Mouse (Mus musculus) hindbrain, embryonic 12.5 days (tissue): ENCODE data around the gene Inpp5d. TPM values are rescaled to one million over a fixed set of nuclear protein-coding genes. Genes with fewer than 3 reads are reported as not detected.
"Not testable (repeated sequence)": the region's sequence is repeated elsewhere in the genome, so short reads cannot be mapped to it uniquely, and the experiment has no call there.

Experiments
- ATAC-seq: fragments of 200-750 bp; cut with Nextera tagmentation; 2 replicates; pipeline ENCODE4 v1.8.0; 2017; ENCODE audit warnings: moderate TSS enrichment; ENCODE audit not compliant: low FRiP score
- H3K27ac ChIP-seq: fragments of 300-500 bp; sonication (generic); 2 replicates; pipeline ENCODE4 v1.5.1; 2016; ENCODE audit warnings: mild to moderate bottlenecking
- H3K27me3 ChIP-seq: fragments of 300-500 bp; sonication (generic); 2 replicates; pipeline ENCODE4 v1.6.1; 2016; ENCODE audit warnings: mild to moderate bottlenecking
- H3K36me3 ChIP-seq: fragments of 300-500 bp; sonication (generic); 2 replicates; pipeline ENCODE4 v1.6.1; 2016; ENCODE audit warnings: mild to moderate bottlenecking
- H3K4me1 ChIP-seq: fragments of 300-500 bp; sonication (generic); 2 replicates; pipeline ENCODE4 v1.6.1; 2016
- H3K4me2 ChIP-seq: fragments of 300-500 bp; sonication (generic); replicated peaks from 2 replicates; pipeline ENCODE4 v1.6.1; 2016; ENCODE audit warnings: mild to moderate bottlenecking
- H3K4me3 ChIP-seq: fragments of 300-500 bp; sonication (generic); 2 replicates; pipeline ENCODE4 v1.5.1; 2016; ENCODE audit warnings: mild to moderate bottlenecking
- H3K9ac ChIP-seq: fragments of 300-500 bp; sonication (generic); 2 replicates; pipeline ENCODE4 v1.6.1; 2016; ENCODE audit warnings: mild to moderate bottlenecking, moderate library complexity
- H3K9me3 ChIP-seq: fragments of 300-500 bp; sonication (generic); replicated peaks from 2 replicates; pipeline ENCODE4 v1.6.1; 2016; ENCODE audit warnings: mild to moderate bottlenecking
- WGBS: fragments of 180-500 bp; shearing (Covaris S2); methylation state at CpG from one replicate; pipeline ENCODE4 v1.1.7; 2016; 5-methylcytosine and 5-hydroxymethylcytosine counted together
- polyA plus RNA-seq: library from polyadenylated mRNA; unstranded; fragments of >200 nt; fragmentation: Nextera tagmentation; extraction: Ambion mirVana; gene quantifications from 2 replicates; pipeline ENCODE4 v1.2.1, GENCODE M21; 2016

Inpp5d gene
- polyA plus RNA-seq, 1 experiment from 2014 or later: 5.5 TPM

DNA sequence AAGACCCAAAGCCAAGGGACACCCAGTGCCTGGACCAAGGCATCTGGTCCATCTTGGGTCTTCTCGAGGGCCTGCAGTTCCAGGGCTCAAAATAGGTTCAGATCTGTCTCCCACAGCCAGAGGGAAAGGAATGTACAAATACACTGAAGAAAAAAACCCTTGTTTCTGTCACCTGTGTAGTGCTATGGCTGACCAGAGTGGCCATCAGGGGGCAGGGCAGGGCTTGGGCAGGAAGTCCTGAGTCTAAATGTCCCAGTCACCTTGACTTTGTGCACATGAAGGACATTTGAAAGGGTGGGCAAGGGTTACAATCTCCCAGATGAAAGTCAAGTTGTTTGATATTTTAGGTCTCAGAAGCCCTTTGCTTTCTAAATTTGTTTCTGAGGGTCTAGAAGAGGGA, 46.9 kb downstream of the Inpp5d start:
- Histone ChIP-seq H3K27me3 (no peaks in the 10 kb centered on the region), H3K4me2 (no peak overlapping the region), H3K4me1 (no peaks in the 10 kb centered on the region), H3K27ac (no peak overlapping the region), H3K4me3 (no peak overlapping the region), H3K36me3 (no peaks in the 10 kb centered on the region), H3K9me3 (0 out of 2 replicates have a peak, but pooled peaks cover 3% of the 10 kb centered on the region), H3K9ac (no peak overlapping the region)
- WGBS: 52% methylated on average over 1 of the region's 1 CpGs
- no peak for ATAC-seq

DNA sequence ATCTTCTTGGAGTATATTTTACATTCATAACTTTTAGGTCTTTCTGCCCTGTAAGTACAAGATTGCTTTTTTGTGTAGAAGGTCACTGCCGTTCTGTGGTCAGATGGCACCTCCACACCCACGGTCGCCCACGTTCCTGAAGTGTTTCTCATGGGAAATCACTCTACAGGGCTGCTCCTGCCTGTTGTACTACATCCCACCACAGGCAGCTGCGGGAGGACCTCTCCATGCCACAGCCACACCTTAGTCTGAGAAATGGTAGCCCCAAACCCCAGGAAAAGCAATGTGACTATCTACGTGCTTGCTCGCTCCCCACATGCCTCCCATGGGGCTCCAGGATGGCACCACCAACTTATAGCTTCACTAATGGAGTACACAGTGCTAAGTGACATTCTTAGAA, 48.2 kb downstream of the Inpp5d start:
- Histone ChIP-seq H3K4me2 (no peak overlapping the region), H3K4me3 (no peak overlapping the region), H3K9ac (no peak overlapping the region), H3K9me3 (0 out of 2 replicates have a peak, but pooled peaks cover 3% of the 10 kb centered on the region), H3K27ac (no peak overlapping the region), H3K36me3 (no peaks in the 10 kb centered on the region), H3K4me1 (no peaks in the 10 kb centered on the region), H3K27me3 (no peaks in the 10 kb centered on the region)
- 86% methylated on average over 7 of the region's 7 CpGs for WGBS
- ATAC-seq: no peak

DNA sequence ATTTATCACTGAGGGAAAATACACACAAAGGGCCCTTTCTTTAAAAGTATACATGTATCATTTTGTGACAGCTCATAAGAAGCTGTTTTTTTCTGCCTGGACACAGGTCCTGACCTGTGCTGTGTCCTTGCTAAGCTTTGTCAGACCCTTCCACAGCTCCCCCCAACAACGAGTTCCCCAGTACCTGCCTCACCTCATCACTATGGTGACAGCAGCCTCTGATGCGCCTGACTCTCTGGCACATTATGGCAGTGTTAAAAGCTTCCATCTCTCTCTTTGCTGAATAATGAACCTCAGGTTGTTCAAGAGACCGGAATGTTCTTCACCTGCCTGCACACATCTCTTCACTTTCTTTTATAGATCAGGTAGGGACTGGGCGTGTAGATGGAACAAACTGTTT, 51.4 kb downstream of the Inpp5d start:
- Histone ChIP-seq H3K4me3 (no peak overlapping the region), H3K4me1 (no peaks in the 10 kb centered on the region), H3K27ac (no peak overlapping the region), H3K27me3 (no peaks in the 10 kb centered on the region), H3K9ac (no peak overlapping the region), H3K9me3 (no peaks in the 10 kb centered on the region), H3K36me3 (no peaks in the 10 kb centered on the region), H3K4me2 (no peak overlapping the region)
- 55% methylated on average over 4 of the region's 4 CpGs for WGBS
- ATAC-seq: no peak

DNA sequence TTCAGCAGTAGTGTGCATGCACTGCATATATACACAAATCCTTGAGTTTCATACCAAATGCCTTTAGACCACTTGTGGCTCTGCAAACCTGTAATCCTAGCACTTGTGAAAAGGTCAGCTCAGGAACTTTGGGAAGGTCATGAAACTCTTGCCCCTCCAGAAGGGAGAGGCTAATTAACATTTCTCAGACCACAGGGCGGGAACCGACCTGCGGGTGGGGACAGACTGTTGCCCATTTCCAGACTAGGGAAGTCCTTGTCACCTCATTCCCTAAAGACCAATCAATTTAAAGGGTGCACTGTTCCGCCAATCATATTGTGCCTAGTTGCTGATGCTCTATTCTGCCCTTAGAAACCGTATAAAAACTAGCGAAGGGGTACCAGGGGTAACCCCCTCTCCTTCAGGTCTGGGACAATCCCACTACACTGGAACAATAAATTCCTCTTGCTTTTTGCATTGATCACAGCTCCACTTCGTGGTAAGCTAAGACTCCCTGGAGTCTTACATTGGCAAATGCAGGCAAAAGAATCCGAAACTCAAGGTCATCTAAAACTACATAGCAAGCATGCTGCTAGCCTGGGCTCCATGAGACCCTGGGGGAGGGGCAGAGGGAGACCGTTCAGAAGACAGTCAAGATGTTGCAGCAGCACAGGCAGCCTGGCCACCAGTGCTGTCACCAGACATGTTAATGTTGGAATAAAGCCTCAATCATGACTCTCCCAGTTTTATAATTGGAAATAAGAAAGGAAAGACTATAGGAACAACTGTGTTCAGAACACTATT, 53.9 kb downstream of the Inpp5d start:
- Histone ChIP-seq H3K36me3 (no peaks in the 10 kb centered on the region), H3K27ac (no peak overlapping the region)
- ATAC-seq: no peak

DNA sequence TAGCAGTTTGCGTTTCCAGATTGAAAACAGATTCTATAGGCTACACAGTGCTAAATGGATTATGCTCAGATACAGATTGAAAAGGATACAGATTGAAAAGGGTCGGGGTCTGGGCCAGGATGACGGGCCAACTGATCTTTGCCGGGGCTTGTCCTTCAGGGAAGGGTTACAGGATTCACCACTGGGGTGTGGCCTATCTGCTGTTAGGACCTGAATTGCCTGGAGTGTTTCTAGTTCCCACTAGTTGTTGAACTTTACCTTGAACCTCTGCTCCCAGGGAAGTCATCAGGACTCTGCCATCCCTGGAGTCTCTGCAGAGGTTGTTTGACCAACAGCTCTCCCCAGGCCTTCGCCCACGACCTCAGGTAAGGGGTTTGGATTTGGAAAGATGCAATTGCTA, 55.9 kb downstream of the Inpp5d start:
- H3K9ac ChIP-seq: no peak overlapping the region
- no peak for ATAC-seq
- WGBS: 83% methylated on average over 6 of the region's 6 CpGs
- no peak overlapping the region for H3K27ac ChIP-seq
- no peak overlapping the region for H3K4me2 ChIP-seq
- no peaks in the 10 kb centered on the region for H3K4me1 ChIP-seq
- H3K36me3 ChIP-seq: no peaks in the 10 kb centered on the region
- no peaks in the 10 kb centered on the region for H3K9me3 ChIP-seq
- H3K27me3 ChIP-seq: no peaks in the 10 kb centered on the region
- no peak overlapping the region for H3K4me3 ChIP-seq

More for the DNA sequence above, 53.9 kb downstream of the Inpp5d start:
- no peak overlapping the region for H3K4me3 ChIP-seq
- no peak overlapping the region for H3K4me2 ChIP-seq
- H3K4me1 ChIP-seq: no peaks in the 10 kb centered on the region
- no peaks in the 10 kb centered on the region for H3K9me3 ChIP-seq
- 69% methylated on average over 9 of the region's 9 CpGs for WGBS
- no peak overlapping the region for H3K9ac ChIP-seq
- H3K27me3 ChIP-seq: no peaks in the 10 kb centered on the region

DNA sequence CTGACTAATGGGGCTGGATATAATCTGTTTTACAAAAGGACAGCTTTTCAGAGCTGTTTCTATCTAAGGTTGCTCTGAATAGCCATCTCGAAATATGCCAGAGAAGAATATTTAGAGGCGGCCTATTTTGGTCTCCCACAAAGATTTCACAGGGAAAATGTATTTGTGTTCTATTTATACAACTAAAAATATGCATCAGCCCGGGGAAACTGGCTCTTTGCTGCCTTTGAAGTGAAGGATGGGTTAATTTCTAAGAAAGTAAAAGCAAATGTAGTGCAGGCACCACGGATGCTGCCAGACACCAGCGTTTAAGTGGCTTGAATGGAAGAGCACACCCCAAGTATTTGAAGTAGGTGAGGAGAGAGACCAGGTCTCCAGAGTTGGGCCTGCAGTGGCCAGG, 59.0 kb downstream of the Inpp5d start:
- Histone ChIP-seq H3K27ac (no peak overlapping the region), H3K27me3 (no peaks in the 10 kb centered on the region), H3K4me1 (no peaks in the 10 kb centered on the region), H3K9ac (no peak overlapping the region), H3K9me3 (no peaks in the 10 kb centered on the region), H3K4me3 (no peak overlapping the region), H3K36me3 (no peaks in the 10 kb centered on the region), H3K4me2 (no peak overlapping the region)
- ATAC-seq: no peak
- WGBS: 79% methylated on average over 5 of the region's 5 CpGs

DNA sequence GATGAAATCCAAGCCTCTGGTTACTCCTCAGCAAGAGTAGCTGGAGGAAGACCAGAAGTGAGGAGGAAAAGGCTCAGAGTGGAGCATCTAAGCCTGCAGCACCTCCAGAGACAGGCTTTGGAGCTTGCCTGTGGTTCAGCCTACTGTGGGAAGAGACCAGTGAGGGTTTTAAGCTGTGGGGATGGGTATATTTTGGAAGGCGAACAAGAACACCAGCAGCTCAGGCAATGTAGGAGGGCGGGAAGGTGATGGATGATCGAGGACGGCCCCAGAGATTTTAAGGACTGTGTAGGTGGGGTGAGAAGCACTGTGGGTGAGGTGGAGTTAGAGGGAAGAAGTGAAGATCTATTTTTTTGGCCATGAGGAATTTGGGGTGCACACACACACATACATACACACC, 60.8 kb downstream of the Inpp5d start:
- no peak overlapping the region for H3K27ac ChIP-seq
- ATAC-seq: no peak
- no peaks in the 10 kb centered on the region for H3K27me3 ChIP-seq
- H3K9ac ChIP-seq: no peak overlapping the region
- no peak overlapping the region for H3K4me3 ChIP-seq
- 95% methylated on average over 4 of the region's 4 CpGs for WGBS
- no peaks in the 10 kb centered on the region for H3K36me3 ChIP-seq
- no peak overlapping the region for H3K4me2 ChIP-seq
- H3K9me3 ChIP-seq: no peaks in the 10 kb centered on the region
- H3K4me1 ChIP-seq: no peaks in the 10 kb centered on the region

DNA sequence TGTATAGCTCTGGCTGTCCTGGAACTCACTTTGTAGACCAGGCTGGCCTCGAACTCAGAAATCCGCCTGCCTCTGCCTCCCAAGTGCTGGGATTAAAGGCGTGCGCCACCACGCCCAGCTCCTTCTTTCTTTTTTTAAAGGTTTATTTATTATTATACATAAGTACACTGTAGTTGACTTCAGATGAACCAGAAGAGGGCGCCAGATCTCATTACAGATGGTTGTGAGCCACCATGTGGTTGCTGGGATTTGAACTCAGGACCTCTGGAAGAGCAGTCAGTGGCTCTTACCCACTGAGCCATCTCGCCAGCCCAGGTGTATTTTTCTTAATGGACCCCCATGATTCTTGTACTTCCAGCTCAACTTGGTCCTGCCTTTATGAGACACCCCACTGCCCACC, 62.4 kb downstream of the Inpp5d start:
- not testable (repeated sequence) for H3K4me1 ChIP-seq, H3K36me3 ChIP-seq, H3K9ac ChIP-seq, H3K9me3 ChIP-seq, H3K4me3 ChIP-seq, H3K27ac ChIP-seq, H3K27me3 ChIP-seq, ATAC-seq, H3K4me2 ChIP-seq
- 86% methylated on average over 7 of the region's 7 CpGs for WGBS

DNA sequence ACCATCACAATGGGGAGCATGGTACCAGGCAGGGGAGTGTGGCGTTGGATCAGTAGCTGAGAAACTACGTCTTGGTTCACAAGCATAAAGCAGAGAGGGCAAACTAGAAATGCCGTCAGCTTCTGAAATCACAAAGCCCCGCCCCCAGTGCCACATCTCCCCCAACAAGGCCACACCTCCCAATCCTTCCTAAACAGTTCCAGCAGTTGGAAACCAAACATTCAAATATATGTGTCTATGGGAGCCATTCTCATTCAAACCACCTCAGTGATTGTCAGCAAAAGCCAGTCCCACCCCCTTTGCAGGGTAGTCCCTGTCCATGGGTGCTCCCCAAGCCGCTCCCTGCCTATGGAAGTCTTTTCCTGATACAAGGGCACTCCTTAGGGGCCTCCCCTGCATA, 64.0 kb downstream of the Inpp5d start:
- Histone ChIP-seq H3K4me3 (no peak overlapping the region), H3K9ac (no peak overlapping the region), H3K9me3 (no peaks in the 10 kb centered on the region), H3K36me3 (no peaks in the 10 kb centered on the region), H3K27ac (no peak overlapping the region), H3K27me3 (no peaks in the 10 kb centered on the region), H3K4me1 (no peaks in the 10 kb centered on the region), H3K4me2 (no peak overlapping the region)
- ATAC-seq: no peak
- WGBS: 91% methylated on average over 5 of the region's 5 CpGs

DNA sequence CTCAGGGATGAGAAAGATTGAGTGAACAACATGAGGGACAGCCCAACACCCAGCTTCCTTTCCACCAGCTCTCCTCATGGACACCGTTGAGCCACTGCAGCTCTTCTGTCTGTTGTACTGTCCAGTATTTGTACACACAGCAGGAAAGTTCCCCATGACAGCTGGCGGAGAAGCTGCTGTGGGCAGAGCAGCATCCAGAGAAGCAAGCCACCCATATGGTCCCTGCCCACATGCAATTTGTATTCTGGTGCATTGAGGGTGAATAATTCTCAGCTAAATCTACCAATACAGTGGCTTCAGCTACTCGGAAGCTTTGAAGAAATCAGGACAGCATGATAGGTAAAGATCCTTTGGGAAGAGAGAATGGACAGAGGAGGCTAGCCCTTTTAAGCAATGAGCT, 64.7 kb downstream of the Inpp5d start:
- no peaks in the 10 kb centered on the region for H3K9me3 ChIP-seq
- H3K27ac ChIP-seq: no peak overlapping the region
- H3K4me3 ChIP-seq: no peak overlapping the region
- no peaks in the 10 kb centered on the region for H3K4me1 ChIP-seq
- no peaks in the 10 kb centered on the region for H3K27me3 ChIP-seq
- no peaks in the 10 kb centered on the region for H3K36me3 ChIP-seq
- 84% methylated on average over 3 of the region's 3 CpGs for WGBS
- H3K9ac ChIP-seq: no peak overlapping the region
- ATAC-seq: no peak
- no peak overlapping the region for H3K4me2 ChIP-seq

DNA sequence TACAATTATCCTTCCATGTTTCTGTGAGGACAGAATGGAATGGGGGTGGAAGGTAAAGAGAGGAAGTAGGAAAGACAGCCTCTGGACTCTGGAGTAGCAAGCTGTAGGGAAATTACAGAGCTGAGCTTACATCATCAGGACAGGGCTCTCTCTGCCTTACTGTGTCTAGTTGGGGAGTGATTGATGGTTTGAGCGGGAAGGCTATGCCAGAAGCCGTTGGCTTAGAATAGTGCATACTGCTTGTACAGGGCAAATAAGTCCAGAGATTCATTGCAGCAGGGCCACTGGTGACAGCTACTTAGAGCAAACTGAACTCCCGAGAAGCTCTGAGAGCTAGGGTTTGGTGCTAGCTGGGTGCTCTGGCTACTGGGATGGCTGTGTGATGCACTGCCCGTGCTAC, 66.2 kb downstream of the Inpp5d start:
- H3K36me3 ChIP-seq: no peaks in the 10 kb centered on the region
- H3K27ac ChIP-seq: no peak overlapping the region
- no peak overlapping the region for H3K9ac ChIP-seq
- 76% methylated on average over 4 of the region's 4 CpGs for WGBS
- H3K9me3 ChIP-seq: no peaks in the 10 kb centered on the region
- H3K4me1 ChIP-seq: no peaks in the 10 kb centered on the region
- no peak overlapping the region for H3K4me3 ChIP-seq
- H3K4me2 ChIP-seq: no peak overlapping the region
- ATAC-seq: no peak
- H3K27me3 ChIP-seq: no peaks in the 10 kb centered on the region

DNA sequence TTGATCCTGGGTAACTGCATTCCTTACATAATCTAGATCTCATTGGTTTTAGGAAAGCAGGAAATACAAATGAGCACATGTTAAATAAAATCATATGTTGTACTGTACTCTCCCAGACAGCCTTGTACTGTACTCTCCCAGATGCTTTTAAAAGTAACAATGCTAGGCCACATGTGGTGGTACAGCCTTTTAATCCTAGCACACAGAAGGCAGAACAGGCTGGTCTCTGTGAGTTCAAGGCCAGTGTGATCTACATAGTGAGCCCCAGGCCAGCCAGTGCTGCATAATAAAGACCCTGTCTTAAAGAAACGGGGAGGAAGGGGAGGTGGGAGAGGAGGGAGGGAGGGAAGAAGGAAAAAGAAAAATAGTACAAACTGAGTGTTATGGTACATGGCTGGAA, 66.9 kb downstream of the Inpp5d start:
- H3K36me3 ChIP-seq: no peaks in the 10 kb centered on the region
- no peaks in the 10 kb centered on the region for H3K9me3 ChIP-seq
- no peaks in the 10 kb centered on the region for H3K4me1 ChIP-seq
- H3K27me3 ChIP-seq: no peaks in the 10 kb centered on the region
- H3K4me3 ChIP-seq: no peak overlapping the region
- no peak overlapping the region for H3K9ac ChIP-seq
- ATAC-seq: no peak
- WGBS: 25% methylated on average over 1 of the region's 1 CpGs
- no peak overlapping the region for H3K4me2 ChIP-seq
- H3K27ac ChIP-seq: no peak overlapping the region

DNA sequence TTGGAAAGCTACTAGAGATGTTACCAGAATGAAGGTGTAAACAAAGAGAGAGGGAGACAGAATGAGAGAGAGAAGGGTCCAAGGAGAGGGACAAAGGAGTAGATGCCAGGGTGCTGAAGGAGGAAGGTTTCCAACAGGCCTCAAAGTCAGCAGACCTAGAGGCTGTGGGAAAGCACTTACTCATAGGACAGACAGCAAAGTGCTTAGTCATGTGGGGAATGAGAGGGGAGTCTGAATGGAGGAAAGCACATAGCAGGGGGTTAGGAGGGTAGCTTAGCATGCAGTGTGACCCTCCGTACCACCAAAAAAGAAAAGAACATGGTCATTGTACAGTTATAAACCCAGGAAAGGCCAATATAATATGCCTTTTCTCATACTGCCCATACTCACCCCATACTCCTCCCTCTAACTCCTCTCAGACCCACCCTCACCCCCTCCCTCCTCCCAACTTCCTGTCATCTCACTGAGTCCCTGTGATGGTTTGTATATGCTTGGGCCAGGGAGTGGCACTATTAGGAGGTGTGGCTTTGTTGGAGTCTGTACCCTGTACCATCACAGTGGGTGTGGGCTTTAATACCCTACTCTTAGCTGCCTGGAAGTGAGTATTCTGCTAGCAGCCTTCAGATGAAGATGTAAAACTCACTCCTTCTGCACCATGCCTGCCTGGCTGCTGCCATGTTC, 69.7 kb downstream of the Inpp5d start:
- WGBS: 77% methylated on average over 1 of the region's 1 CpGs
- Histone ChIP-seq H3K4me1 (no peaks in the 10 kb centered on the region), H3K9ac (no peak overlapping the region), H3K27me3 (no peaks in the 10 kb centered on the region), H3K9me3 (no peaks in the 10 kb centered on the region), H3K4me2 (no peak overlapping the region), H3K4me3 (no peak overlapping the region), H3K36me3 (no peaks in the 10 kb centered on the region), H3K27ac (no peak overlapping the region)
- ATAC-seq: no peak
